Mouse (Mus musculus) forebrain, embryonic 12.5 days (tissue): ENCODE data around the gene Clec4e. TPM values are rescaled to one million over a fixed set of nuclear protein-coding genes. Genes with fewer than 3 reads are reported as not detected.
"Not testable (repeated sequence)": the region's sequence is repeated elsewhere in the genome, so short reads cannot be mapped to it uniquely, and the experiment has no call there.

Experiments used
- ATAC-seq: fragments of 200-750 bp; cut with Nextera tagmentation; 2 replicates; pipeline ENCODE4 v1.8.0; 2017; ENCODE audit warnings: moderate TSS enrichment; ENCODE audit not compliant: low FRiP score
- H3K27ac ChIP-seq: fragments of 300-500 bp; sonication (generic); 2 replicates; pipeline ENCODE4 v1.5.1; 2016; ENCODE audit warnings: mild to moderate bottlenecking
- H3K27me3 ChIP-seq: fragments of 300-500 bp; sonication (generic); 2 replicates; pipeline ENCODE4 v1.6.1; 2016; ENCODE audit warnings: mild to moderate bottlenecking
- H3K36me3 ChIP-seq: fragments of 300-500 bp; sonication (generic); replicated peaks from 2 replicates; pipeline ENCODE4 v1.6.1; 2016; ENCODE audit warnings: mild to moderate bottlenecking
- H3K4me1 ChIP-seq: fragments of 300-500 bp; sonication (generic); 2 replicates; pipeline ENCODE4 v1.6.1; 2016
- H3K4me2 ChIP-seq: fragments of 300-500 bp; sonication (generic); 2 replicates; pipeline ENCODE4 v1.6.1; 2016; ENCODE audit warnings: mild to moderate bottlenecking, moderate library complexity
- H3K4me3 ChIP-seq: fragments of 300-500 bp; sonication (generic); replicated peaks from 2 replicates; pipeline ENCODE4 v1.5.1; 2016; ENCODE audit warnings: mild to moderate bottlenecking
- H3K9ac ChIP-seq: fragments of 300-500 bp; sonication (generic); 2 replicates; pipeline ENCODE4 v1.6.1; 2016; ENCODE audit warnings: mild to moderate bottlenecking
- H3K9me3 ChIP-seq: fragments of 300-500 bp; sonication (generic); 2 replicates; pipeline ENCODE4 v1.6.1; 2016
- WGBS: fragments of 180-500 bp; shearing (Covaris S2); methylation state at CpG from one replicate; pipeline ENCODE4 v1.1.7; 2016; 5-methylcytosine and 5-hydroxymethylcytosine counted together
- polyA plus RNA-seq: library from polyadenylated mRNA; unstranded; fragments of >200 nt; fragmentation: Nextera tagmentation; extraction: Ambion mirVana; gene quantifications from 2 replicates; pipeline ENCODE4 v1.2.1, GENCODE M21; 2016

Gene Clec4e
- not detected in 2 replicates for polyA plus RNA-seq

DNA sequence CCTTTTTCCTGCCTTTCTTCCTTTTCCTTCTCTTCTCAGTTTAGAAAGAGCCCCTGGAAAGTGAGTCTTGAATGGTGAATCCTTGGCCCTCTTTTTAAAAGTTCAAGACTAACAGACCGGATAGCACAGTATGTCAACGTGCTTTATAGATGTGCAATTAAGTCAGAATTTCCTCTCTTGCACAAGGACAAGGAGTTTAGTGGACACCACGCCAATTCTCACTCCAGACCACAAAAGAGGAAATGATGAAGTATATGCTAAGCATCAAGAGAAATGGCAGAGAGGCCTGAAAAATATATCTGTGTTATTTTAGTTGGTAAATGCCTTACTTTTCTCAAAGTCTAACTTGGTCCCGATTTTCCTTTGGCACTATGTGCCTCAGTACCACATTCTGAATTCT lies at the start of gene Clec4e:
TSS of gene Clec4e (minus strand) at position 118 of the 400 bp plus-strand sequence.
- no peak within 1 kb of the TSS for H3K27ac ChIP-seq
- H3K4me2 ChIP-seq = no peak within 1 kb of the TSS
- H3K27me3 ChIP-seq = no peaks in the 10 kb centered on the region
- ATAC-seq = no peak
- 85% methylated on average over 4 of the region's 4 CpGs for WGBS
- H3K9ac ChIP-seq = no peak within 1 kb of the TSS
- H3K4me3 ChIP-seq = no peak within 1 kb of the TSS
- H3K9me3 ChIP-seq = no peaks in the 10 kb centered on the region
- no peaks in the 10 kb centered on the region for H3K4me1 ChIP-seq
- H3K36me3 ChIP-seq = no peaks in the 10 kb centered on the region

DNA sequence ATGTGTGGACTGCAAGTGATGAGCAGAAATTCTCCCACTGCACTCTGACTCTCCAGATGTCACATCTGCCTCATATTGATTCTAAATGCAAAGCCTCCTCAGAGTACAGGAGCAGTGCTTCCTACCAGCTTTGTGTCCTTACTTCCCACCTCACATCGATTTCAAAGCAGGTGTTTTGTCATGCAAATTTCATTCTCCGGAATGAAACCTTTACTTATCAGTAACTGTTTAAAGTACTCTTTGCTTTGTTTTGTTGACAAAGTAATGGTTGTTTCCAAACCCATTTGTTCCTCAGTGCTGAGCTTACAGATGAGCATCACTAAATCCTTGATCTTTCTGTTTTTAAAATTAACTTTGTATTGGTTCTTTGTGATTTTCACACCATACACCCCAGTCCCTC lies 42.8 kb upstream of the Clec4e start:
- H3K4me1 ChIP-seq = no peaks in the 10 kb centered on the region
- H3K36me3 ChIP-seq = no peaks in the 10 kb centered on the region
- no peak overlapping the region for H3K4me3 ChIP-seq
- H3K27ac ChIP-seq = no peak overlapping the region
- H3K9me3 ChIP-seq = no peaks in the 10 kb centered on the region
- no peak overlapping the region for H3K4me2 ChIP-seq
- ATAC-seq = no peak
- WGBS = 29% methylated on average over 2 of the region's 2 CpGs
- no peaks in the 10 kb centered on the region for H3K27me3 ChIP-seq
- H3K9ac ChIP-seq = no peak overlapping the region

DNA sequence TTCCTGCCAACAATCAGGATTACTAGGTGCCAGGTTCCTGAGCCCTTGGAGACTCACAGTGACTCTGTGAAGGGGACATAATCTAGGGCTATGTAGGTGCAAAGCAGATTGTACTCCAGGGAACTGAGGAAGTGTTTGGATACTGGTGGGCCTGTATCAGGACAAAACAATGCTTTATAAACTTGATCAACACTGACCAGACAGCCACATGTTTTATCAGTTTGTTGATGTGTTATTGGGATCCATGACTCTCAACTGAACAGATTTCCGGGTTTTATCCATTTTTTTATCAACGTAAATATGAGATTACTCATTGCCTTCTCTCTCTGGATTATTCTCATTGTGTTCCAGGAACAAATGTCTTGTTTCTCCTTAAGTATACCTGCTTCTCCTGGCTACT lies 18.4 kb upstream of the Clec4e start, which contains the start of gene Vmn2r19:
TSS of gene Vmn2r19 (plus strand) at position 301 of the 400 bp plus-strand sequence.
- ATAC-seq = no peak
- no peaks in the 10 kb centered on the region for H3K4me1 ChIP-seq
- 87% methylated on average over 2 of the region's 2 CpGs for WGBS

DNA sequence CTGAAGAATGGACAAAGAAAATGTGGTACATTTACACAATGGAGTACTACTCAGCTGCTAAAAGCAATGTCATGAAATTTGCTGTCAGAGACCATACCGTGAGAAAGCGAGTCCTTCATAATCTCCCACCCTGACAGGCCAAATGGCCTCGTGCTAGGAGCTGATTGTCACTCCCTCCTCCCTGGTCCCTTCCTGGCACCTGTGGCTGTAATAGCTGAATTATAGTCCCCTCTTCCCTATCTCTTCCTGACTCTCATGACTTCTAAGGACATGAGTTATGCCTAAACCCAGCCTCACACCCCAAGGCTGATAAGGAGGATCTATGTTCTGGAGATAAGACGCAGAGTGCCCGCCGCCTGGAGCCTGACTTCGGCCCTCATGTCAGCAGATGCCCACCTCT lies 16.6 kb upstream of the Clec4e start:
- not testable (repeated sequence) for H3K9ac ChIP-seq, H3K4me2 ChIP-seq, H3K27me3 ChIP-seq, H3K4me1 ChIP-seq, H3K4me3 ChIP-seq, H3K36me3 ChIP-seq, H3K27ac ChIP-seq, H3K9me3 ChIP-seq, ATAC-seq
- WGBS = 92% methylated on average over 7 of the region's 7 CpGs

More for the DNA sequence above, 18.4 kb upstream of the Clec4e start, which contains the start of gene Vmn2r19:
- H3K9ac ChIP-seq = no peak within 1 kb of the TSS
- no peaks in the 10 kb centered on the region for H3K9me3 ChIP-seq
- H3K4me3 ChIP-seq = no peak within 1 kb of the TSS
- H3K36me3 ChIP-seq = no peaks in the 10 kb centered on the region
- H3K27ac ChIP-seq = no peak within 1 kb of the TSS
- no peak within 1 kb of the TSS for H3K4me2 ChIP-seq
- H3K27me3 ChIP-seq = no peaks in the 10 kb centered on the region

DNA sequence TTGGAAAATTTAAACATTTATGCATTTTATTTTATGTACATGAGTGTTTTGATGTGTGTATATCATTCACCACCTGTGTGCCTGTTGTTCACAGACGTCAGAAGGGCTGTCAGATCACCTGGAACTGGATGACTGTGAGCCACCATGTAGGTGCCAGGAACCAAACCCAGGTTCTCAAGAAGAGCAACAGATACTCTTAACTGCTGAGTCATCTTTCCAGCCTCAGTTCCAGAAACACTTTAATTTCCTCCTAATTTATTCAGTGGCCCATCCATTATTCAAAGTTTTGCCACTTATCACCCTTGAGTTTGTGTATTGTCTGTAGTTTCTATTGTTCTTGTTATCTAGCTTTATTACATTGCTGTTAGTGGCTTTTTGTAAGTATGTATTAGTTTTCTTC lies 7.0 kb upstream of the Clec4e start:
- no peaks in the 10 kb centered on the region for H3K36me3 ChIP-seq
- no peaks in the 10 kb centered on the region for H3K27me3 ChIP-seq
- H3K9me3 ChIP-seq = no peaks in the 10 kb centered on the region
- H3K4me2 ChIP-seq = no peak overlapping the region
- H3K4me3 ChIP-seq = no peak overlapping the region
- no peak for ATAC-seq
- no peaks in the 10 kb centered on the region for H3K4me1 ChIP-seq
- no peak overlapping the region for H3K9ac ChIP-seq
- WGBS = 57% methylated on average over 1 of the region's 1 CpGs
- no peak overlapping the region for H3K27ac ChIP-seq

DNA sequence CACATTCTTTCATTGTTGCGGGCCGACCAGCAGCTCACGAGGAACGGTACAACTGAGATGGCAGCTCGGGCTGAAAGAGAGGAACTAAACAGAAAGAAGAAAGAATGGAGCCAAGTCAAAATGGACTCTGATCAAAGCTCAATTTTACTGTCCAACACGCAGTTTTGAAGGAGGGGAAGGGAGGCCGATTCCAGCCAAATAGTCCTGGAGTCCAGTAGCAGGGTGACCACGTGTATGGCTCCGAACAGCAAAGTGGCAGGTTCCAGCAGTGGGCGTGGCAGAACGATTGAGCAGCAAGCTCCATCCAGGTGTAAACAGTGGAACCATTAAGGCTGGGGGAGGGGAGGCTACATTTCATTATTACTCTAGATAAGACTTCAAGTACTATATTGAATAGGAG lies 3.8 kb upstream of the Clec4e start:
- not testable (repeated sequence) for H3K27ac ChIP-seq, ATAC-seq, H3K9me3 ChIP-seq, H3K4me1 ChIP-seq, H3K36me3 ChIP-seq, H3K27me3 ChIP-seq, H3K9ac ChIP-seq, H3K4me2 ChIP-seq, H3K4me3 ChIP-seq
- 92% methylated on average over 11 of the region's 11 CpGs for WGBS

DNA sequence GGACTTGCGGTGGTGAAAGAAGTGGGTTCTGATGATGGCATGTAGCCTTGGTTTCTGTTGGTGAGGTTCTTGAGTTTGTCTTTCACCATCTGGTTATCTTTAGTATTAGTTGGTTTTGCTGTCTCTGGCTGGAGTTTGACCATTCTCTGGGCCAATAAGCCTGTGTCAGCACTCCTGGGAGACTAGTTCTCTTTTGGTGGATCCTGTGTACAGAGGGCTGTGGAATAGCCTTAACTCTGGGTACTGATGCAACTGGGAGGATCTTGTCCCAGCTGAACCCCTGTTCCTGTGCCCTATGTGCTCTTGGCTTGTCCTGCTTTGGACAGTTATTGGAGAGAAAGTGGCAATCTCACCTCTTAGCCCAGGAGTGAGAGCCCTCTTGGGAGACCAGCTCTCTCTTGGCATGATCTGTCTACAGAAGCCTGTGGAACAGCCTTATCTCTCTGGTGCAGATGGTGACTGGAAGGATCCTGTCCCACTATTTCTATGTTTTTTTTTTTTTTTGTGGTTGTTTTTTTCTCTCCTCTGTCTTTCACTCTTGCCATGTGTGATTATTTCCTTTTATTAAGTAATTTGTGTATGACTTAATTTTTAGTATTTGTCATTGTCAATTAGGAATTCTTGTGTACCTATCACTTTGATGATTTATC lies 3.2 kb upstream of the Clec4e start:
- no peaks in the 10 kb centered on the region for H3K4me1 ChIP-seq
- 97% methylated on average over 1 of the region's 1 CpGs for WGBS
- no peak overlapping the region for H3K9ac ChIP-seq
- H3K9me3 ChIP-seq = no peaks in the 10 kb centered on the region
- H3K36me3 ChIP-seq = no peaks in the 10 kb centered on the region
- H3K27ac ChIP-seq = no peak overlapping the region
- ATAC-seq = no peak
- no peaks in the 10 kb centered on the region for H3K27me3 ChIP-seq
- no peak overlapping the region for H3K4me3 ChIP-seq
- no peak overlapping the region for H3K4me2 ChIP-seq

DNA sequence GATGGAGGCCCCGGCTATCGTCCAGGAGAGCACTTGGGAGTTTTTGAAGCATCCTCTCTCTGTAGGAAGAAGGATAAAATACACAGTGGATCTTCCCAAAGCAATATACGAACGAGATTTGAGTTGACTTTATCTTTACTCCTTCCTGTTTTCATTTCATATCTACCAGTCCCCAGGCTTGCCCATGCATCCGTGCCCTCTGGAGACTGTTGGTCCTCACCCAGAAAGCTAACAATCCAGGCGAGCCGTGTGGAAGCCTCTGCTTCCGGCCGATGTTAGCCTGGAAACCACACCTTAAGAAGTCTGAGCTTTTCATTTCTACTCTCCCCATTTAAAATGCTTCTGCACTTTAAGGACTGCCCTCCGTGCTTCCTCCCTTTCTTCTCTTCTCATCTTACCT lies 739 bp downstream of the Clec4e start:
- 83% methylated on average over 10 of the region's 10 CpGs for WGBS
- Histone ChIP-seq H3K36me3 (no peaks in the 10 kb centered on the region), H3K4me1 (no peaks in the 10 kb centered on the region), H3K27me3 (no peaks in the 10 kb centered on the region), H3K27ac (no peak overlapping the region), H3K9ac (no peak overlapping the region), H3K9me3 (no peaks in the 10 kb centered on the region), H3K4me3 (no peak overlapping the region), H3K4me2 (no peak overlapping the region)
- ATAC-seq = no peak

DNA sequence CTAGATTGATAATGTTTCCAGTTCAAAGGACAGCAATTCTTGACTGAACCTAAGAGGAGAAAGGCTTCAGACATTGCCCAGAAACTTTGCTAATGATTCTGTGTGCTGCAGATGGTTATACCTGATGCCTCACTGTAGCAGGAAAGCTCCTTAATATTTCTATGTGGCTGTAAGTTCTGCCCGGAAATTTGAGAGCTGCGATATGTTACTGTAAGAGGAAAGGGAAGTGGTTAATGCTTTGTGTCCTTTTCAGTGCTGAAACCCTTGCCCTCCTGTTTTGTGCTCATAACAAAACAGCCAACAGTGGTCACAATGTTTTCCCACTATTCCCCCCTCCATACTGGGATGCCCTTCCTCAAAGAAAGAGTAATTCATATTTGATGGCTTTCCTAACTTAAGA lies 3.4 kb downstream of the Clec4e start:
- H3K4me2 ChIP-seq = no peak overlapping the region
- H3K9ac ChIP-seq = no peak overlapping the region
- no peaks in the 10 kb centered on the region for H3K9me3 ChIP-seq
- H3K27ac ChIP-seq = no peak overlapping the region
- H3K36me3 ChIP-seq = no peaks in the 10 kb centered on the region
- H3K27me3 ChIP-seq = no peaks in the 10 kb centered on the region
- ATAC-seq = no peak
- 95% methylated on average over 2 of the region's 2 CpGs for WGBS
- no peaks in the 10 kb centered on the region for H3K4me1 ChIP-seq
- H3K4me3 ChIP-seq = no peak overlapping the region

DNA sequence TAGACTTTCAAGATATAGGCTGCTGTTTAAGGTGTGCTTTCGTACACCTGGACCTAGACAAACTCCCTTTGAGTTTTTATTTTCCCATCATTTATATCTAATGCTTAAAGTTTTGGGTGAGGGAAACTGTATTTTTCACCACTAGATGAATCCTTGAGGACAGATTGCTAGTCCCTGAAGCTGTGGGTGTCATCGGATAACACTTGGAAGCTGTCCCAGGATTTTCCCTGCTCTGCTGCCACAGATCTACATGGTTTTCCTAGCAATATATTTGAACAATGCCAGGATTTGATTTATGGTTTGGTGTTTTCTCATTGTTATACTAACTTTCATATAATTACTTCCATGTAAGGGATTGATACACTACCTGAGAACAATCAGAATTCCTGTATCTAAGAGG lies 10.2 kb downstream of the Clec4e start:
- Histone ChIP-seq H3K9me3 (no peaks in the 10 kb centered on the region), H3K27me3 (no peaks in the 10 kb centered on the region), H3K4me3 (no peak overlapping the region), H3K4me2 (no peak overlapping the region), H3K36me3 (no peaks in the 10 kb centered on the region), H3K4me1 (no peaks in the 10 kb centered on the region), H3K27ac (no peak overlapping the region), H3K9ac (no peak overlapping the region)
- no peak for ATAC-seq
- WGBS = 84% methylated on average over 2 of the region's 2 CpGs

DNA sequence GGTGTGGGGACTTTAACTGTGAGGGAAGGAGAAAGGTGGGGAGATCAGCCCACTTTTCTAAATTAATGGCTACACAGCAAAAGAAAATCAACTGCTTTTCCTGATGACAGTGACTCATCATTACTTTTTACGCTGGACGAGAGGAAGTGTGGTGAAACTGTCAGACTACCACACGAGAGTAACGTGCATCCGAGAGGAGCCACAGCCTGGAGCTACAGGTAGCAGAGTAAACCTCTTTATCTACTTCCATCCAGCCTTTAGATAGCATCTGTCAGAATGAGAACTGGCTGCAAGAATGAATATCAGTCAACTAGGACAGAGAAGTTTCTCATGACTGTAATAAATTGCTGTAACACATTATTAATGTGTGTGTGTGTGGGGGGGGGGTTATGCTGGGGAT lies 22.7 kb downstream of the Clec4e start:
- Histone ChIP-seq H3K9ac (no peak overlapping the region), H3K4me3 (no peak overlapping the region), H3K9me3 (no peaks in the 10 kb centered on the region), H3K4me1 (no peaks in the 10 kb centered on the region), H3K36me3 (no peaks in the 10 kb centered on the region), H3K4me2 (no peak overlapping the region), H3K27me3 (no peaks in the 10 kb centered on the region), H3K27ac (no peak overlapping the region)
- ATAC-seq = no peak
- WGBS = 85% methylated on average over 5 of the region's 5 CpGs

DNA sequence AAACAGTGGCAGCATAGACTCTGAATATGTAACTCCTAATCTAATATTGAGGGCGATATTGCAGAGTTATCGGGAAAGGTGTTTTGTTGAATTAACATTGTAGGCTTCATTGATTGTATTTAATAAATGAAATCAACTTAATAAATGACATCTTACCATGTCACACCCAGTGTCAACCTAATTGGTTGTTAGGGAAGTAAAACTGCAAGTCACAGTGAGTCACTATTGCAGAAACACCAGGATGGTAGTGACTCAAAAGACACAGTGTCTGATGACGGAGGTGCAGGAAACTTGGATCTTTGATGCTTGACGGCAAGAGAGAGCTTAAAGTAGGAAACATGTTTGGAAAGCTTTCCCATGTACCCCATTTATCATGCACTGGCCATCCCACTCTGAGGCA lies 23.9 kb downstream of the Clec4e start:
- H3K9me3 ChIP-seq = no peaks in the 10 kb centered on the region

DNA sequence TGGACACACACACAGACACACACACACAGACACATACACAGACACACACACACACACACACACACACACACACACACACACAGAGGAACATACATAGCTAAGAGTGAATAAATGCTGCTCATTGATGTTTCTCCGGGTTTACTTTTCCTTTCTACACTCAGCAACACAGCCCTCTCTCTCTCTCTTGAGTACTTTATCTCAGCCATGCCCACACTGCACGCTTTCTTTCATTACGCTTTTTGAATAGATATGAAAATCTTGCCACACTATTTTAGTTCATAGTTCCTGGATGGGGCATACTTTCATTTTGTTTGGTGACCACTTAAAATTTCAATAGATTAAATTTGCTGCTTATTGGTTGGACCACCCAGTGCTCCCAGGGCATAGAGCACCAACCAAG lies 25.5 kb downstream of the Clec4e start:
- WGBS = 91% methylated on average over 3 of the region's 3 CpGs
- Histone ChIP-seq H3K27me3 (no peaks in the 10 kb centered on the region), H3K9me3 (no peaks in the 10 kb centered on the region), H3K4me1 (no peaks in the 10 kb centered on the region), H3K4me2 (no peak overlapping the region), H3K9ac (no peak overlapping the region), H3K36me3 (no peaks in the 10 kb centered on the region), H3K27ac (no peak overlapping the region), H3K4me3 (no peak overlapping the region)
- ATAC-seq = no peak

More for the DNA sequence above, 23.9 kb downstream of the Clec4e start:
- no peak overlapping the region for H3K4me2 ChIP-seq
- H3K4me1 ChIP-seq = no peaks in the 10 kb centered on the region
- no peak overlapping the region for H3K4me3 ChIP-seq
- H3K27ac ChIP-seq = no peak overlapping the region
- no peaks in the 10 kb centered on the region for H3K36me3 ChIP-seq
- WGBS = 93% methylated on average over 4 of the region's 4 CpGs
- H3K27me3 ChIP-seq = no peaks in the 10 kb centered on the region
- ATAC-seq = no peak
- H3K9ac ChIP-seq = no peak overlapping the region
